Mouse (Mus musculus) heart, embryonic 10.5 days (tissue): ENCODE results near the gene Il9r. TPM values are rescaled to one million over a fixed set of nuclear protein-coding genes. Genes with fewer than 3 reads are reported as not detected.

ENCODE experiments used
- DNase-seq: peaks from one replicate; pipeline ENCODE4 v3.0.0-alpha.2; 2017; ENCODE audit warnings: low spot score
- H3K27ac ChIP-seq: fragments of 300-500 bp; sonication (generic); 2 replicates; pipeline ENCODE4 v1.5.1; 2016; ENCODE audit warnings: mild to moderate bottlenecking
- H3K27me3 ChIP-seq: fragments of 300-500 bp; sonication (generic); 2 replicates; pipeline ENCODE4 v1.6.1; 2016; ENCODE audit warnings: mild to moderate bottlenecking; ENCODE audit not compliant: poor library complexity, insufficient read depth, severe bottlenecking
- H3K36me3 ChIP-seq: fragments of 300-500 bp; sonication (generic); 2 replicates; pipeline ENCODE4 v1.6.1; 2016; ENCODE audit warnings: mild to moderate bottlenecking, moderate library complexity
- H3K4me1 ChIP-seq: fragments of 300-500 bp; sonication (generic); 2 replicates; pipeline ENCODE4 v1.6.1; 2016; ENCODE audit warnings: mild to moderate bottlenecking
- H3K4me3 ChIP-seq: fragments of 300-500 bp; sonication (generic); 2 replicates; pipeline ENCODE4 v1.5.1; 2016; ENCODE audit warnings: mild to moderate bottlenecking, moderate library complexity
- H3K9me3 ChIP-seq: fragments of 300-500 bp; sonication (generic); 2 replicates; pipeline ENCODE4 v1.6.1; 2016; ENCODE audit warnings: mild to moderate bottlenecking, moderate library complexity
- WGBS: fragments of 180-500 bp; shearing (Covaris S2); methylation state at CpG from one replicate; pipeline ENCODE4 v1.1.7; 2016; 5-methylcytosine and 5-hydroxymethylcytosine counted together
- polyA plus RNA-seq: library from polyadenylated mRNA; unstranded; fragments of >200 nt; fragmentation: Nextera tagmentation; extraction: Ambion mirVana; gene quantifications from 2 replicates; pipeline ENCODE4 v1.2.1, GENCODE M21; 2016

The Il9r gene
- polyA plus RNA-seq: 0.14 TPM in 1 of 2 replicates, not detected in the other

GRCm38 (mm10) chr11:32200075-32200601, at the start of gene Il9r:
Gene Il9r (minus strand): TSS chr11:32200279.
- no peak for DNase-seq
- H3K4me1 ChIP-seq: peaks cover 40% of the 10 kb centered on the region
- no peaks in the 10 kb centered on the region for H3K36me3 ChIP-seq
- H3K27ac ChIP-seq: 0 out of 2 replicates have a peak within 1 kb of the TSS, but pooled peaks have one; percentile 18
- 37% methylated on average over 10 of the region's 10 CpGs for WGBS
- no peaks in the 10 kb centered on the region for H3K9me3 ChIP-seq
- H3K4me3 ChIP-seq: no peak within 1 kb of the TSS
- peaks cover 15% of the 10 kb centered on the region; the same call in 1 of the 2 replicates for H3K27me3 ChIP-seq

GRCm38 (mm10) chr11:32248350-32248749, 48.3 kb upstream of the Il9r start:
- Histone ChIP-seq H3K4me3 (no peak overlapping the region), H3K27me3 (no peaks in the 10 kb centered on the region), H3K4me1 (peaks cover 11% of the 10 kb centered on the region; the same call in 1 of the 2 replicates), H3K27ac (peak overlapping the region; percentile 56; the same call in 1 of the 2 replicates), H3K36me3 (peaks cover 63% of the 10 kb centered on the region), H3K9me3 (no peaks in the 10 kb centered on the region)
- no peak for DNase-seq
- WGBS: 83% methylated on average over 3 of the region's 3 CpGs

- Histone ChIP-seq H3K27me3 (no peaks in the 10 kb centered on the region), H3K9me3 (no peaks in the 10 kb centered on the region), H3K36me3 (peaks cover 58% of the 10 kb centered on the region), H3K4me3 (no peak overlapping the region), H3K4me1 (peaks cover 16% of the 10 kb centered on the region; the same call in 1 of the 2 replicates), H3K27ac (peak overlapping the region; percentile 38)
- DNase-seq: no peak
Measured at GRCm38 (mm10) chr11:32247068-32247467, 47.0 kb upstream of the Il9r start.

GRCm38 (mm10) chr11:32245614-32246013, 45.5 kb upstream of the Il9r start:
- Histone ChIP-seq H3K27ac (peak overlapping the region; percentile 76; the same call in 1 of the 2 replicates), H3K4me3 (no peak overlapping the region), H3K4me1 (peaks cover 16% of the 10 kb centered on the region; the same call in 1 of the 2 replicates), H3K9me3 (no peaks in the 10 kb centered on the region), H3K36me3 (peaks cover 60% of the 10 kb centered on the region), H3K27me3 (no peaks in the 10 kb centered on the region)
- DNase-seq: peak; percentile 95
- 81% methylated on average over 6 of the region's 6 CpGs for WGBS

GRCm38 (mm10) chr11:32244617-32245016, 44.5 kb upstream of the Il9r start:
- 88% methylated on average over 1 of the region's 1 CpGs for WGBS
- Histone ChIP-seq H3K27ac (peak overlapping the region; percentile 76), H3K9me3 (no peaks in the 10 kb centered on the region), H3K27me3 (no peaks in the 10 kb centered on the region), H3K4me3 (no peak overlapping the region), H3K36me3 (peaks cover 60% of the 10 kb centered on the region), H3K4me1 (peaks cover 16% of the 10 kb centered on the region; the same call in 1 of the 2 replicates)
- no peak for DNase-seq

GRCm38 (mm10) chr11:32244064-32244463, 44.0 kb upstream of the Il9r start:
- WGBS: 83% methylated on average over 3 of the region's 3 CpGs
- H3K4me3 ChIP-seq: no peak overlapping the region
- DNase-seq: no peak
- H3K9me3 ChIP-seq: no peaks in the 10 kb centered on the region
- H3K36me3 ChIP-seq: peaks cover 59% of the 10 kb centered on the region
- no peaks in the 10 kb centered on the region for H3K27me3 ChIP-seq
- H3K4me1 ChIP-seq: peaks cover 16% of the 10 kb centered on the region; the same call in 1 of the 2 replicates
- H3K27ac ChIP-seq: peak overlapping the region; percentile 76

DNA sequence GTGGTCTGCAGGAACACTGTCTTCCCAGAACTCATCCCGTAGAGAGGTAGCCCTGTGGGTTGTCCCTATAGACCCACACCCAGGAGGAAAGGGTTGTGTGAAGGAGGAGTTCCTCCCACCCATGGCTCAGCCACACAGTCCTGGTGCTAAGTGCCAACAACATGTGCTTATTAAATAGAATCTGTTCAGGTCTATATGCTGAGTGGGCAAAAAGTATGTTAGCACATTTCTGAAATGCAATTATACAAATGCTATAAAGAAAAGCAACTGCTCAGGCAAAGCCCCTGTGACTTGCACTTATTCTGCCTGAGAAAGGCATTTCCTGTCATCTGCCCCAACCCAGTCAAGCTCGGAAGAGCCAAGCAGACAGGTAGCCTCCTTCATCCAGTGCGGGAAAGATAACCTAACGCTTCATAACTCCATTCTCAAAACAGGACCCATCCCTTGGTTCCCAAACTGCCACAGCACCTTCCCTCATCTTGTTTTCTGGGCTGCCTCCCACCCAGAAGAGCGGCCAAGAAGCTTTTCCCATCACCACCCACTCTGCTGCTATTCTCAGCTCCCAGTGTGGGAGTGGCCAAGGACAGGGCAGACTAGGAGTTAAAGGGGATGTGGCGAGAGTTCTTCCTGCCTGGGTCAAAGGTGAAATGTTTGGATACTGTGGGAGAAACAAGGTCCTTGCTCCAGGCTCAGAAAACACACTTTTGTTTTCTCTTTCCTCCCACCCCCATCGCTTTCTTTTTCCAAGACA, 43.3 kb upstream of the Il9r start:
- no peaks in the 10 kb centered on the region for H3K9me3 ChIP-seq
- DNase-seq: no peak
- H3K27me3 ChIP-seq: no peaks in the 10 kb centered on the region
- 55% methylated on average over 7 of the region's 7 CpGs for WGBS
- H3K27ac ChIP-seq: peak overlapping the region; percentile 76; the same call in 1 of the 2 replicates
- H3K4me3 ChIP-seq: no peak overlapping the region
- H3K4me1 ChIP-seq: peaks cover 16% of the 10 kb centered on the region; the same call in 1 of the 2 replicates
- peaks cover 62% of the 10 kb centered on the region for H3K36me3 ChIP-seq

DNA sequence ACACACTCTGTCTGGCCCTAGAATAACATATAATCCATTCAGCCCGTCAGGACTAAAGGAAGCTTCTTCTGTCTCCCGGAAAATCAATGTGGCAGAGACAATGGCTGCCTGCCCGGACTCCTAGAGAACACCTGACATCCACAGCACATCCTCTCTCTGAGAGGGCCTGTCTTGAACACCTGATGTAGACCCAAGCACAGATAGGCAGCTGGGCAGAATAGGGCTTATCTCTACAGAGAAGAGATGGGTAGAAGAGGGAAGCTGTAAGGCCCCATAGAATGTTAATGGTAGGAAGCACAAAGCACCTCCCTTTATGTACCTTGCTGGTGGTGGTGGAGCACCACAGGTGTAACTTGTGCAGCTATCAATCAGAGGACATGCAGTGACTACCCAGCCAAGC, 42.1 kb upstream of the Il9r start:
- DNase-seq: no peak
- peaks cover 62% of the 10 kb centered on the region for H3K36me3 ChIP-seq

DNA sequence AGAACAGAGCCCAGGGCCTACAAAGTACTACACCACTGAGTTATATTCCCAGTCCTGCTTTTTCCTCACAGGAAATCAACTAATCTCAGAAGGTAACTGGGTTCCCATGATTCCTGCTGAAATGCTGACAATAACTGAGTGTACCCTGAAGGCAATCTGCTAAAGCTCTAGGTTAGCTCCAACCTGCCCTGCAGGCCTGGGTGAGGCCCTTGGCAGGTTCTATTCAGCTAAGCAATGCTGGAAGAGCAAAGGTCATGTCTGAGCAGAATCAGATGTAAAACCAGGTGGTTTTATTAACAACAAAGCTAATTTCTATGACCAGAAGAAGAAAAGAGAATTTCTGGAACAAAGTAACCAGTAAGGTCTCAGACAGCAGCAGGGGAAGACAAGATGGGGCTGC, 41.3 kb upstream of the Il9r start:
- Histone ChIP-seq H3K27ac (peak overlapping the region; percentile 16; the same call in 1 of the 2 replicates), H3K9me3 (no peaks in the 10 kb centered on the region), H3K4me1 (peaks cover 19% of the 10 kb centered on the region; the same call in 1 of the 2 replicates), H3K36me3 (peaks cover 64% of the 10 kb centered on the region), H3K4me3 (no peak overlapping the region), H3K27me3 (no peaks in the 10 kb centered on the region)
- DNase-seq: no peak

More for the DNA sequence above, 42.1 kb upstream of the Il9r start:
- Histone ChIP-seq H3K9me3 (no peaks in the 10 kb centered on the region), H3K27ac (peak overlapping the region; percentile 76; the same call in 1 of the 2 replicates), H3K4me3 (no peak overlapping the region), H3K4me1 (peaks cover 16% of the 10 kb centered on the region; the same call in 1 of the 2 replicates), H3K27me3 (no peaks in the 10 kb centered on the region)
- WGBS: 86% methylated on average over 3 of the region's 3 CpGs

- Histone ChIP-seq H3K27me3 (no peaks in the 10 kb centered on the region), H3K27ac (no peak overlapping the region), H3K4me1 (peaks cover 9% of the 10 kb centered on the region; the same call in 1 of the 2 replicates), H3K9me3 (no peaks in the 10 kb centered on the region), H3K36me3 (peaks cover 78% of the 10 kb centered on the region), H3K4me3 (no peak overlapping the region)
- WGBS: 61% methylated on average over 5 of the region's 5 CpGs
- no peak for DNase-seq
Measured at GRCm38 (mm10) chr11:32238093-32238860, 38.2 kb upstream of the Il9r start.

- H3K36me3 ChIP-seq: peaks cover 85% of the 10 kb centered on the region
- H3K4me3 ChIP-seq: no peak overlapping the region
- no peak for DNase-seq
- 84% methylated on average over 3 of the region's 3 CpGs for WGBS
- H3K4me1 ChIP-seq: 0 out of 2 replicates have a peak, but pooled peaks cover 4% of the 10 kb centered on the region
- no peak overlapping the region for H3K27ac ChIP-seq
- no peaks in the 10 kb centered on the region for H3K27me3 ChIP-seq
- H3K9me3 ChIP-seq: no peaks in the 10 kb centered on the region
Measured at GRCm38 (mm10) chr11:32237411-32237795, 37.3 kb upstream of the Il9r start.

DNA sequence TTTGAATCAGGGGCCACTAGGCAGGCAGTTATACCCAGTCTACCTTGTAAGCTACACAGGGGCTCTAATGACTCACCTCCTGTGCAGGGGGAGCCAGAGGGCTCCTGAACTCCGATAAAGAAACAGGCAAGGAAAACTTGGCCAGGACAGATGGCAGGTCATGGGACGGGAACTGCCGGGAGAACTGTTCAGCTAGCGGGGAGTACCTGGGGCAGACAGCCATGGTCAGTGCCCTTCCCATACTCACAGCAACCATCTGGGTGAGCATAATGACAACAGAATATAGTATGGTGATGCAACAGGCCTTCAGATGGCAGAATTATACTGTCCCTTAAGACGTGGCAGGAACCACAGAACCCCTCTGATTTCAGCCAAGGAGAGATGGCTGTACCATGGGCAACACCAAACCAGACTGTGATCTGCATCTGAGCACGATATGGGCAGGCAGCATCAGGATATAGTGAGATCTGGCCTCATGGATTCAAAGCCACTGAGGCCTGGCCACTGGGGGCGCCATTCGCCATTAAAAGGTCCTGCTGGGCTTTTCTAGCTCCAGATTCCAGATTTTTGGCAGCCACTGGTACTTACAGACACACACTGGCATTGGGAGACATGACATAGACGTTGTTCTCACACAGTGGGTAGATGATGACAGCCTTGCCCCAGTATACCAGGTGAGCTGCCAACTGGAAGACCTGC, 36.8 kb upstream of the Il9r start:
- peaks cover 87% of the 10 kb centered on the region for H3K36me3 ChIP-seq
- no peaks in the 10 kb centered on the region for H3K27me3 ChIP-seq
- 0 out of 2 replicates have a peak, but pooled peaks cover 4% of the 10 kb centered on the region for H3K4me1 ChIP-seq
- no peak overlapping the region for H3K27ac ChIP-seq
- no peaks in the 10 kb centered on the region for H3K9me3 ChIP-seq
- H3K4me3 ChIP-seq: no peak overlapping the region
- WGBS: 56% methylated on average over 9 of the region's 9 CpGs
- DNase-seq: no peak
